Mouse (Mus musculus) adrenal gland, adult 10 weeks (tissue): ENCODE data around the gene Atp2c1. TPM values are rescaled to one million over a fixed set of nuclear protein-coding genes. Genes with fewer than 3 reads are reported as not detected.

Experiments
- polyA plus RNA-seq: library from polyadenylated mRNA; stranded (reverse); fragments of 350-450 nt; fragmentation: Illumina TruSeq; extraction: RNeasy Lipid Tissue Mini Kit (QIAGEN cat#74804); gene quantifications from one replicate; pipeline ENCODE4 v1.2.3, GENCODE M21; 2014; ENCODE audit warnings: low read depth, low replicate concordance

Gene Atp2c1
- 127 TPM for polyA plus RNA-seq

DNA sequence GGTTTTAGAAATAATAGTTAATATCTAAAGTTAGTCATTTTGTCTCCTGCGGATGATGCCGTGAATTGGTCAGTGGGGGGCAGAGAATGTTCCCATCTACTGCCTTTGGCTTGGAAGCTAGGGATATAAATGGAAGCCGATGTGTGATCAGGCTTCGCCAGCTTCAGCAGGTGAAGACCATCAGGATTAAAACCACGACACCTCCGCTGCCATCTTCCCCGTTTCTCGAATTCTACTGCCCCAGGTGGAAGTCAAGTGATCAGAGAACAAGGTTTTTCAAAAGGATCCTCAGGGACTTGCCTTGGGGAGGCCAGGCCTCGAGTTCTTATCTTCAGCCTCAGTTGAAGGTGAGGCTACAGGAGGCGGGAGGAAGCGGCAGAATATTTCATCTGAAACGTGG is at the start of gene Atp2c1:
Gene Atp2c1 (minus strand): TSS at position 101 of the 400 bp plus-strand sequence.

DNA sequence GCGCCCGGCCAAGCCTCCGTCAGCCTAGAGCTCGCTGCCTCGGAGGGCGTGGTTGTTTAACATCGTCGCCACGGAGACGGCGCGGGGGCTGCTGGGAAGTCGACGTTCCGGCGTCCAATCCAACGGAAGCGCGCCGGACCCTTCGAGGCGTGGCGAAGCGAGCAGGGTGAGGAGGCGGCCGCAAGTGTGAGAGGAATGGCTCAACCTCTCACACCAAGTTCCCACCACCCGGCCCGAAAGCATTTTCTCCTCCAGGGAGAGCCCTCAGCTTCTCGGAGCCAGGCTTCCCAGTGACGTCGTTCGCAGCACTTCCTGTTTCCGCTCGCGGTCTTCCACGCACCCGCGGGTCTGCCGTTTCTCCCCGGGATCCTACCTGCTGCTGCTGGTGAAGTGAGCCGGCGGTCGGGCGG is 131.9 kb downstream of the Atp2c1 start, which contains the start of the genes Aste1 and Nek11:
Gene Aste1 (plus strand): TSS at position 175 of the 410 bp plus-strand sequence.
Gene Nek11 (minus strand): TSS at position 307 of the 410 bp plus-strand sequence.

Other genes with a start within 250 kb of the Atp2c1 start
- gene Aste1, start 131.9 kb downstream of the Atp2c1 start, polyA plus RNA-seq: 20.9 TPM
- gene Nek11, start 131.8 kb downstream of the Atp2c1 start, polyA plus RNA-seq: not detected
- gene Pik3r4, start 115.7 kb upstream of the Atp2c1 start, polyA plus RNA-seq: 18.0 TPM